Mouse (Mus musculus) layer of hippocampus, adult 9-11 months (tissue): ENCODE results near the gene Ackr3.

Experiments used
- DNase-seq: peaks from one replicate; pipeline ENCODE4 v3.0.0; 2022

The Ackr3 gene

GRCm38 (mm10) chr1:90205223-90205622 lies 1.4 kb downstream of the Ackr3 start:
- peak; percentile 70 for DNase-seq

- no peak for DNase-seq
These were observed 2.9 kb downstream of the Ackr3 start for GRCm38 (mm10) chr1:90206684-90207083.

GRCm38 (mm10) chr1:90207279-90207678 lies 3.5 kb downstream of the Ackr3 start:
- DNase-seq = no peak

GRCm38 (mm10) chr1:90207739-90208502 lies 4.1 kb downstream of the Ackr3 start:
- no peak for DNase-seq

- no peak for DNase-seq
These were observed 4.7 kb downstream of the Ackr3 start for GRCm38 (mm10) chr1:90208503-90208860.

GRCm38 (mm10) chr1:90209069-90209468 lies 5.3 kb downstream of the Ackr3 start:
- DNase-seq = no peak

GRCm38 (mm10) chr1:90209741-90210140 lies 6.0 kb downstream of the Ackr3 start:
- DNase-seq = no peak

GRCm38 (mm10) chr1:90210346-90210745 lies 6.6 kb downstream of the Ackr3 start:
- DNase-seq = no peak

- no peak for DNase-seq
These were observed 7.0 kb downstream of the Ackr3 start for GRCm38 (mm10) chr1:90210761-90211160.

- no peak for DNase-seq
These were observed 8.6 kb downstream of the Ackr3 start for GRCm38 (mm10) chr1:90212376-90212775.

GRCm38 (mm10) chr1:90212901-90213300 lies 9.1 kb downstream of the Ackr3 start:
- DNase-seq = no peak

- no peak for DNase-seq
These were observed 10.2 kb downstream of the Ackr3 start for GRCm38 (mm10) chr1:90214021-90214420.

- DNase-seq = no peak
These were observed 11.1 kb downstream of the Ackr3 start for GRCm38 (mm10) chr1:90214926-90215325.

- no peak for DNase-seq
These were observed 12.1 kb downstream of the Ackr3 start for GRCm38 (mm10) chr1:90215881-90216280.

- DNase-seq = no peak
These were observed 12.6 kb downstream of the Ackr3 start for GRCm38 (mm10) chr1:90216395-90216794.

- no peak for DNase-seq
These were observed 16.5 kb downstream of the Ackr3 start for GRCm38 (mm10) chr1:90220280-90220679.

GRCm38 (mm10) chr1:90220844-90221243 lies 17.1 kb downstream of the Ackr3 start:
- no peak for DNase-seq

GRCm38 (mm10) chr1:90221811-90222361 lies 18.1 kb downstream of the Ackr3 start:
- peak; percentile 80 for DNase-seq

GRCm38 (mm10) chr1:90222427-90222901 lies 18.7 kb downstream of the Ackr3 start:
- no peak for DNase-seq

- no peak for DNase-seq
These were observed 19.2 kb downstream of the Ackr3 start for GRCm38 (mm10) chr1:90223006-90223405.

GRCm38 (mm10) chr1:90225603-90226254 lies 21.9 kb downstream of the Ackr3 start:
- DNase-seq = no peak

GRCm38 (mm10) chr1:90227684-90228322 lies 24.0 kb downstream of the Ackr3 start:
- DNase-seq = no peak

GRCm38 (mm10) chr1:90228323-90228697 lies 24.5 kb downstream of the Ackr3 start:
- DNase-seq = no peak

- DNase-seq = no peak
These were observed 26.8 kb downstream of the Ackr3 start for GRCm38 (mm10) chr1:90230611-90231010.
